Mouse (Mus musculus) stomach, postnatal 0 days (tissue): ENCODE data around the gene Gas2l2. TPM values are rescaled to one million over a fixed set of nuclear protein-coding genes. Genes with fewer than 3 reads are reported as not detected.

Source experiments
- ATAC-seq: fragments of 200-750 bp; cut with Nextera tagmentation; 2 replicates; pipeline ENCODE4 v1.8.0; 2017; ENCODE audit not compliant: low FRiP score, low TSS enrichment
- DNase-seq: peaks from one replicate; pipeline ENCODE4 v3.0.0-alpha.2; 2016; ENCODE audit warnings: low spot score
- H3K27ac ChIP-seq: fragments of 300-500 bp; sonication (generic); replicated peaks from 2 replicates; pipeline ENCODE4 v1.5.1; 2014; ENCODE audit warnings: mild to moderate bottlenecking, control low read depth
- H3K27me3 ChIP-seq: fragments of 300-500 bp; sonication (generic); 2 replicates; pipeline ENCODE4 v1.6.1; 2014; ENCODE audit warnings: low read length; ENCODE audit not compliant: control insufficient read depth, insufficient read depth
- H3K36me3 ChIP-seq: fragments of 300-500 bp; sonication (generic); 2 replicates; pipeline ENCODE4 v1.6.1; 2014; ENCODE audit warnings: low read length, mixed read lengths; ENCODE audit not compliant: control insufficient read depth, insufficient read depth
- H3K4me1 ChIP-seq: fragments of 300-500 bp; sonication (generic); replicated peaks from 2 replicates; pipeline ENCODE4 v1.6.1; 2014; ENCODE audit warnings: antibody characterized with exemption; ENCODE audit not compliant: control insufficient read depth, insufficient read depth
- H3K4me2 ChIP-seq: fragments of 300-500 bp; sonication (generic); replicated peaks from 2 replicates; pipeline ENCODE4 v1.6.1; 2014; ENCODE audit warnings: low read depth, mild to moderate bottlenecking, control low read depth, moderate library complexity
- H3K4me3 ChIP-seq: fragments of 300-500 bp; sonication (generic); 2 replicates; pipeline ENCODE4 v1.5.1; 2014; ENCODE audit warnings: low read depth, low read length, control low read depth
- H3K9ac ChIP-seq: fragments of 300-500 bp; sonication (generic); 2 replicates; pipeline ENCODE4 v1.6.1; 2014; ENCODE audit warnings: mild to moderate bottlenecking, low read length, control low read depth, mixed read lengths
- H3K9me3 ChIP-seq: fragments of 300-500 bp; sonication (generic); 2 replicates; pipeline ENCODE4 v1.6.1; 2016; ENCODE audit warnings: low read length; ENCODE audit not compliant: control insufficient read depth
- CTCF ChIP-seq: IDR thresholded peaks from 2 replicates; pipeline ENCODE4 v1.5.1; 2016; ENCODE audit warnings: antibody characterized with exemption, low read depth, mild to moderate bottlenecking, moderate library complexity
- EP300 ChIP-seq: optimal IDR thresholded peaks from 2 replicates; pipeline ENCODE3; 2016; ENCODE audit warnings: antibody characterized with exemption
- WGBS: fragments of 180-500 bp; shearing (Covaris S2); extraction: QIAGEN DNeasy Blood & Tissue Kit; methylation state at CpG from one replicate; pipeline ENCODE4 v1.1.7; 2014; 5-methylcytosine and 5-hydroxymethylcytosine counted together
- polyA plus RNA-seq: library from polyadenylated mRNA; unstranded; fragments of >200 nt; fragmentation: Nextera tagmentation; extraction: Ambion mirVana; gene quantifications from 2 replicates; pipeline ENCODE4 v1.2.1, GENCODE M21; 2015

Gas2l2 gene
- polyA plus RNA-seq, 1 experiment from 2014 or later = 0.11 TPM

DNA sequence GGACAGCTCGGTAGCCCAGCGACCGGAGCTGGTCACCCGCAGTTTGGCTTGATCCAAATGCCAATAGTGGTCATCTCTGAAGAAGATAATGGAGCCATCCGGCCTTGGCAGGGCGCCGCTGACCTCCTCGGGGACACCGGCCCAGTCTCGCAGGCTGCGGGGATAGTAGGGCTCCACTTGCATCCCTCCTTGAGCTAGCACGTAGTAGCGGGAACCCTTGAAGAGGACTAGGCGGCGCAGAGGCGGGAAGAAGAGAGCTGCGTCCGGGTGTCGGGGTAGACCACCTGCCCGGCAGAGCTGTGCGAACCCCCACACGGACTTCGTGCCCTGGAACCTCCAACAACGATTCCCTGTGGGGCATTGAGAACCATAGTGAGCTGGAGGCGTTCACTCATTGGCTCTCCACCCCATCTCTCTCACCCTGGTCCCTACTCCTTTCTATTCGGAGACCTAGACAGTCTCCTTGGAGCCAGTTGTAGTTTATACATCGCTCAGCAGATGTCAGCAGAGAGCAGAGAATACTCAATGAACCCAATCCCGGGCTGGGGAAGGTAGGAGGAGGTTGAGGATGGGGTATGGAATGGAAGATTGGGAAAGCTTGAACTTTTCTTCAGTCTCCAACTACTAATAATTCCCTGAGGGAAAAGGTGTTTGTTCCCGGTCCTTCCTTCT lies 13.5 kb upstream of the Gas2l2 start:
- ATAC-seq = 0 out of 2 replicates have a peak, but pooled peaks have one; percentile 6
- peak; percentile 79 for DNase-seq
- 0 out of 2 replicates have a peak overlapping the region, but pooled peaks have one; percentile 10 for H3K4me3 ChIP-seq

DNA sequence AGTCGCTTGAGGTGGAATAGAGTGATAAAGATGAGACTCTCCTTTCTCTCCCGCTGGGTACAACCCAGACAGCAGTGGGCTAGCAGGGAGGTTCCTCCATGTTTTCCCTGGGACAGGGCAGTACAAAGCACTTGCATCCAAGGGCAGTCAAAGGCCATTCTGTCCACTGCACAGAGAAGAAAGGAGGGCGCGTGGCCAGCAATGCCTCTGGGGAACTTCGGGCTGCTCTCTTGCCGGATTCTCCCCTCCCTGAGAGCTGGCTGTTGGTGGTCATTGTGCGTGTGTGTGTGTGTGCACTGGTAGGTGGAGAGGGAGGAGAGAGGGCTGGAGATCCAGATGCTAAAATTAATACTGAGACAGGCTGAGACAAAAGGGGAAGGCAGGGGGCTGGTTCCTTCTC lies 12.0 kb upstream of the Gas2l2 start:
- no peaks in the 10 kb centered on the region for H3K9me3 ChIP-seq
- H3K27ac ChIP-seq = no peak overlapping the region

More for the DNA sequence above, 13.5 kb upstream of the Gas2l2 start:
- Histone ChIP-seq H3K27me3 (no peaks in the 10 kb centered on the region; the same call in 1 of the 2 replicates), H3K9me3 (no peaks in the 10 kb centered on the region), H3K9ac (0 out of 2 replicates have a peak overlapping the region, but pooled peaks have one; percentile 23), H3K4me2 (peak overlapping the region; percentile 41), H3K27ac (no peak overlapping the region), H3K4me1 (peaks cover 4% of the 10 kb centered on the region), H3K36me3 (no peaks in the 10 kb centered on the region)
- 13% methylated on average over 29 of the region's 29 CpGs for WGBS
- TF ChIP-seq CTCF (peak; percentile 89), EP300 (no peak)

DNA sequence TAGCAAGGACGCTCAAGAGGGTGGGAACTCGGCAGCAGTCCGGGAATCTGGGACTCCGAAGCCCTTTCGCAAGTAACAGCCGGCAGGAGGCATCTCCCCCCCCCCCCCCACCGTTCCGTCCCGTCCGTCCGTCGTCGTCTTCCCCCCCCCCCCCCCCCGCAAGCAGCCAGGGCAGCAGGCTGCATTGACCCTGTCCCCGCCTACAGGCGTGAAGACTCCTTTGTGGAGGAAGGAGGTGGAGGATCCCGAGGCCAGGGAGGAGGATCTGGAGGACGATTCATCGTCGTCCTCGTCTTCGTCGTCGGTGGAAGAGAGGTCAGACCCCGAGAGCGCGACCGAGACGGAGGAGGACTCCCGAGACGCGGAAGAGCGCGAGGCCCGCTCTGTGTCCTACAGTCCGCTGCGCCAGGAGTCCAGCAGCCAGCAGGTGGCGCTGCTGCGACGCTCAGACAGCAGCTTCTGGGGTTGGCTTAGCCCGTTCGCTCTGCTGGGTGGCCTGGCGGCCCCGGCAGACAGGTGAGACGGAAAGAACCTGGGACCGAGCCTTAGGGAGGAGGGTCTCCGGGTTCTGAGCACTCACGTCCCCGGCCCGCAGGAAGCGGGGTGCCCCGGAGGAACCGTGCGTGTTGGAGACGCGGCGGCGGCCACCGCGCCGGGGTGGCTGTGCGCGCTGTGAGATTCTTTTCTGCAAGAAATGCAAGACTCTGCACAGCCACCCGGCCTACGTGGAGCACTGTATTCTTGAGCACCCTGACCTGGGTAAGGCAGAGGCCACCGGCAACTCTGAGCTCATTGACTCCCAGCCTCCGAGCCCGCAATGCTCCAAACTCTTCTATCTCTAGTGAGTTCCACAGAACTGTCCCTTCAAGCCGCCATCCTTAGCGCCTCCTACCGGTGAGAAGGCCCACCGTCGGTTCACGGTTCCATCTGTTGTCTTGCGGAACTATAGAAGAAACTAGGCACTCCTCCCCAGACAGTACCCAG lies 11.1 kb upstream of the Gas2l2 start:
- H3K9me3 ChIP-seq = no peaks in the 10 kb centered on the region
- TF ChIP-seq CTCF = peak; percentile 97
- TF ChIP-seq EP300 = no peak
- peak overlapping the region; percentile 60 for H3K4me3 ChIP-seq
- H3K4me1 ChIP-seq = no peaks in the 10 kb centered on the region; the same call in 1 of the 2 replicates
- H3K27me3 ChIP-seq = no peaks in the 10 kb centered on the region; the same call in 1 of the 2 replicates
- peak; percentile 89 for DNase-seq
- peak; percentile 91 for ATAC-seq
- H3K9ac ChIP-seq = peak overlapping the region; percentile 47
- no peak overlapping the region for H3K27ac ChIP-seq
- no peaks in the 10 kb centered on the region for H3K36me3 ChIP-seq
- peak overlapping the region; percentile 87 for H3K4me2 ChIP-seq
- WGBS = 1% methylated on average over 63 of the region's 75 CpGs

More for the DNA sequence above, 12.0 kb upstream of the Gas2l2 start:
- DNase-seq (no peak), ATAC-seq (no peak)
- Histone ChIP-seq H3K4me1 (no peaks in the 10 kb centered on the region; the same call in 1 of the 2 replicates), H3K36me3 (no peaks in the 10 kb centered on the region), H3K4me3 (no peak overlapping the region; the same call in 1 of the 2 replicates), H3K27me3 (no peaks in the 10 kb centered on the region; the same call in 1 of the 2 replicates), H3K4me2 (peak overlapping the region; percentile 87), H3K9ac (no peak overlapping the region)
- WGBS = 47% methylated on average over 6 of the region's 7 CpGs
- no peak for TF ChIP-seq CTCF
- no peak for TF ChIP-seq EP300

DNA sequence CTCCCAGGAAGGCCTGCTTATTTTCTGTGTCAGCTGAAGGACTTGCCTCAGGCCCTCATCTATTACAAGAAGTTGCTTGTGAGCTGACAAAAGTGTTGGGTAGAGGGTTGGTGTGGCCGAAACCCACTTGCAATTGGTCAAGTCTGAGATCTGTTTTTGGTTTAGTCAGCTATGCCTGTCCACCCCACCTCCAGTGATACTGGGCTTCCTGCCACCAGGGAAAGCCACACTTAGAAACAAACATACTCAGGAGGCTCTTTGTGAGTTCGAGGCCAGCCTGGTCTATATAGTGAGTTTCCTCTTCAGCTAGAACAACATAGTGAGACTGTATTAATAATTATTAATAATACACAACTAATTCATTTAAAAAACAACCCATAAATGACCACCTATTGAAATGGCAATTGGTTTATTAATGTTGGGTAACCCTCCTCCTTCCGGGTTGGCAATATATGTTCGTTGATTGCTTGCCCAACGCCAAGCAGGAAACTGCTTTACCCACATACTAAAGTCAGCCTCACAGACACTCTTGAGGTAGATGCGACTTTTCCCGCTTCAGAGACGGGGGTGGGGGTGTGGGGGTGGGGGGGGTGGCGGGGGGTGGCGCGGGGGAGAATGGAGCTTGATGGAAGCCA lies 10.3 kb upstream of the Gas2l2 start:
- no peaks in the 10 kb centered on the region; the same call in 1 of the 2 replicates for H3K27me3 ChIP-seq
- no peak for ATAC-seq
- no peak for DNase-seq
- H3K27ac ChIP-seq = no peak overlapping the region
- H3K4me2 ChIP-seq = peak overlapping the region; percentile 87
- peak overlapping the region; percentile 60 for H3K4me3 ChIP-seq
- H3K4me1 ChIP-seq = no peaks in the 10 kb centered on the region; the same call in 1 of the 2 replicates
- no peaks in the 10 kb centered on the region for H3K36me3 ChIP-seq
- H3K9me3 ChIP-seq = no peaks in the 10 kb centered on the region
- no peak for TF ChIP-seq CTCF
- no peak for TF ChIP-seq EP300
- no peak overlapping the region for H3K9ac ChIP-seq
- 26% methylated on average over 11 of the region's 11 CpGs for WGBS

DNA sequence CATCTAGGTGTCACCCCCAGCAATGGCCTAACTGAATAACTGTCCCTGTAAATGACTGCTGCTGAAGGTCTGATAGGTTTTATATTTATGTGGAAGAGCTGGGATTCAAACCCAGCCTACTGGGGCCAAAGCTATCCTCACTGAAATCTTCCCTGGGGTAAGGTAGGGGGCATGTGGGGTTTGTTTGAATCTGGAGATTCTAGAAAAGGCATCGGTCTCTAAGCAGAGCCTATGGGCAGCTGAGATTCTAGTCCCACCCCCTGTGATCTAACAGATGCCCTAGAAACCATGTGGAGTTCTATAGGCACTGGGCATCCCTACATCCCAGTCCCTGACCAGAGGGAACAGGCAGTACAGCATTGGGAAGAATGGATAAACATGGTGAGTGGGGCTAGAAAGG lies 8.1 kb upstream of the Gas2l2 start, which contains the start of gene 1700020L24Rik:
TSS of gene 1700020L24Rik (plus strand) at position 301 of the 400 bp plus-strand sequence.
- H3K9me3 ChIP-seq = no peaks in the 10 kb centered on the region
- 89% methylated on average over 1 of the region's 1 CpGs for WGBS
- H3K36me3 ChIP-seq = no peaks in the 10 kb centered on the region
- no peak within 1 kb of the TSS for H3K9ac ChIP-seq
- DNase-seq (no peak), ATAC-seq (no peak)
- no peaks in the 10 kb centered on the region; the same call in 1 of the 2 replicates for H3K27me3 ChIP-seq
- H3K27ac ChIP-seq = no peak within 1 kb of the TSS
- H3K4me2 ChIP-seq = no peak within 1 kb of the TSS
- TF ChIP-seq CTCF (no peak), EP300 (no peak)
- H3K4me3 ChIP-seq = no peak within 1 kb of the TSS
- H3K4me1 ChIP-seq = no peaks in the 10 kb centered on the region; the same call in 1 of the 2 replicates
